Mouse (Mus musculus) left cerebral cortex, postnatal 4 days (tissue): ENCODE data around the gene Tmem106c. TPM values are rescaled to one million over a fixed set of nuclear protein-coding genes. Genes with fewer than 3 reads are reported as not detected.

Experiments
- DNase-seq: peaks from one replicate; pipeline ENCODE4 v3.0.0-alpha.2; 2022
- intact Hi-C: fragments of 180-260 bp; cut with DNase I; formaldehyde crosslinking; loops from one replicate; pipeline ENCODE4 v1.15.1; 2025
- total RNA-seq, 2 experiments: library from RNA; stranded (reverse); gene quantifications; 2 replicates each; pipeline ENCODE4 v1.2.3; 2021

Tmem106c gene
- total RNA-seq, 2 experiments from 2014 or later, result 18.0 to 20.1 TPM

GRCm38 (mm10) chr15:97952137-97952888, 11.7 kb upstream of the Tmem106c start:
- peak; percentile 67 for DNase-seq
- intact Hi-C loops, result loop anchor here (5.0 to 10.0 kb wide), 2 partner anchors 98 to 235 kb away; no protein-coding TSS in a partner anchor

DNA sequence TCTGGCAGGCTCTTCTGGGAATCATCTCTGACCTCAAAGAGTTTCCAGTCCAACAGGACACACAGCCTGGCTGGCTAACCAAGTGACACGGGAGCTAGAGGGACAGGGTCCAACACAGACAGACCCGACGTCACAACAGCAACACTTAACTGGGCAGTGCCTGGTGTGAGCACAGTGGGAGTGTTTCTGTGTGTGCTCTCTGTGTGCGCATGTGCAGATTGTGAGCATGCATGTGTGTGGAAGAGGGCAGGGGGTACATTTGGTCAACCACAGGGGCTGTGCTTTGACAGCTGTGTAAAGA, 11.2 kb upstream of the Tmem106c start:
- no peak for DNase-seq
- intact Hi-C loops, result loop anchor here (5.0 to 10.0 kb wide), 2 partner anchors 98 to 236 kb away; no protein-coding TSS in a partner anchor

DNA sequence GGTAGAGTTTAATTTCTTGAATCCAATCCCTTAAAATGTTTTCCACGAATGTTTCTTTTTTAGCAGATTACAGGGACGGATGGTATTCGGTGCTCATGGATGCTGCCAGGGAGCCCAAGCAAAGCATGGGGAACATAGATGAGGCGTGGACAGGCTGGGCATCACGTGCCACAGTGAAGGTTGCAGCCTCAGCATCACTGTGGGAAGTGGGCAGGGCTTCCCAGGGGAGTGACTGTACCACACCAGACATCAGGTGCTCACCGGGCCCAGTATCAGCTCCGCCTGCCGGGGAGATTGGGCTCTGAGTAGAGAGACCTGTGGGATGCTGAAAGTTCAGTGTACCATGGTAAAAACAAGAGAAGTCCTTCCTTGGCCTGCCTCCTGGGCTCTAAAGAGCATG, 9.3 kb upstream of the Tmem106c start:
- DNase-seq, result no peak
- intact Hi-C loops, result loop anchor here (5.0 to 10.0 kb wide), 2 partner anchors 100 to 237 kb away; no protein-coding TSS in a partner anchor

GRCm38 (mm10) chr15:97955286-97955685, 8.7 kb upstream of the Tmem106c start:
- no peak for DNase-seq
- intact Hi-C loops, result loop anchor here (10.0 kb wide), 1 partner anchor 100 kb away; no protein-coding TSS in a partner anchor

- intact Hi-C loops, result loop anchor here (10.0 kb wide), 1 partner anchor 101 kb away; no protein-coding TSS in a partner anchor
- no peak for DNase-seq
These were observed 8.3 kb upstream of the Tmem106c start for GRCm38 (mm10) chr15:97955742-97956141.

- DNase-seq, result no peak
- intact Hi-C loops, result loop anchor here (10.0 kb wide), 1 partner anchor 102 kb away; no protein-coding TSS in a partner anchor
These were observed 7.6 kb upstream of the Tmem106c start for GRCm38 (mm10) chr15:97956416-97956815.

DNA sequence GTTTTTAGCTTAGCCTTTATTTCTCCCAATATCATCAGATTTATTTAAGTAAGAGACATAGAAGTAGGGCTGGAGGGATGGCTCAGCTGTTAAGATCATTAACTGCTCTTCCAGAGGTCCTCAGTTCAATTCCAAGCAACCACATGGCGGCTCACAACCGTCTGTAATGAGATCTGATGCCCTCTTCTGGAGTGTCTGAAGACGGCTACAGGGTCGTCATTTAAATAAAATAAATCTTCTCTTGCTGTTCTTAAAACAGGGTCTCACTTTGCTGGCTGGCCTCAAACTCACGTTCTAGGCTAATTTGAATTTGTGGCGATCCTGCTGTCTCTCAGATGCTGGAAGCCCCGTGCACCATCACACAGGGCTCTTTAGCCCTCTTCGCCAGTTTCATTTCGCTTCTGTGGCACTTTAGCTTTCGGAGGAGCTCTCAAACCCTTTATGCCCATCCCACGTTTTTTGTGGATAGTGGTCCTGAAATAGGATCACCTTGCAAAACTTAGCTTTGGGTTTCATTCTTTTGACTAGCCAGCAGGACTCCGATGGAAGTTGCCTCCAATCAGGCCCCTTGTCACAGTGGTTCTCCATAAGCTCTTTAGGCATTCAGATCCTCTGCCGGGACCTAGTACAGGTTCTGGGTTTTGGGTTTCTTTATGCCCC, 541 bp upstream of the Tmem106c start:
- intact Hi-C loops, result no loop called here
- DNase-seq, result no peak

GRCm38 (mm10) chr15:97964836-97965187, 812 bp downstream of the Tmem106c start:
- DNase-seq, result peak; percentile 27
- intact Hi-C loops, result no loop called here

GRCm38 (mm10) chr15:97965311-97966045, 1.5 kb downstream of the Tmem106c start:
- no peak for DNase-seq
- intact Hi-C loops, result no loop called here

GRCm38 (mm10) chr15:97970299-97970698, 6.3 kb downstream of the Tmem106c start:
- intact Hi-C loops, result no loop called here
- DNase-seq, result no peak

DNA sequence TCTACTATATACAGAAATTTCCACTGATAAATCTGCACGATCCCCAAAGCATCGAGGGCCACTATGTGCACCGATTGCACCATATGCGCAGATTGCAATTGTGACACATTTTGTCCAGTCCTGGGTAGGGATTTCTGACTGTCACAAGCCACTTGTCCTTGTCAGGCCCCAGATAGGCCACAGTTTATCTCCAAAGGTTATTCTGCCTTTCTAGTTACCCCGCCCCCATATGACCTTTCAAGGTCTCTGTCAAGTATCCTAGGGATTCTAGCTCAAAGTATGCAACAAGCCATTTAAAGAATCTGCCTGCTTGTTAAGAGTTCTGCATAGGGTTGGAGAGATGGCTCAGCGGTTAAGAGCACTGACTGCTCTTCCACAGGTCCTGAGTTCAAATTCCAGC, 8.6 kb downstream of the Tmem106c start:
- no peak for DNase-seq
- intact Hi-C loops, result no loop called here

- no peak for DNase-seq
- intact Hi-C loops, result no loop called here
These were observed 9.4 kb downstream of the Tmem106c start for GRCm38 (mm10) chr15:97973248-97974005.

DNA sequence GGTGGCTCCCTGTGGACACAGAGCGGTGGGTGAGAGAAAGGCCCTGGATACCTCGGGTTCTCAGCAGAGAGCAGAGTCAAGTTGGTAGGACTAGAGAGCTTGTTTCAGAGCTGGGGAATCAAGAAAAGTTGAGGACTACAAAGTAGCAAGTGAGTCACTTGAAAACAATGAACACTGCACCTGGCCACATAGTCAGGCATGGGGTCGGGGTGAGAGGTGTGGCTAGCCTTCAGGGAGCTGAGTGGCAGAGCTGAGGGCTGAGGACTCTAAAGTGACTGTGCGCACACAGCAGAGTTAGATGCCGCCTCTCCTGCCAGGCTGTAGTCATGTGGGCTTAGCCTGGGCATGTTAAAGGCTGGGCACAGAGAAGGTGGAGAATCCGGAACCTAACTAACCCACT, 17.6 kb downstream of the Tmem106c start:
- intact Hi-C loops, result no loop called here
- DNase-seq, result no peak

DNA sequence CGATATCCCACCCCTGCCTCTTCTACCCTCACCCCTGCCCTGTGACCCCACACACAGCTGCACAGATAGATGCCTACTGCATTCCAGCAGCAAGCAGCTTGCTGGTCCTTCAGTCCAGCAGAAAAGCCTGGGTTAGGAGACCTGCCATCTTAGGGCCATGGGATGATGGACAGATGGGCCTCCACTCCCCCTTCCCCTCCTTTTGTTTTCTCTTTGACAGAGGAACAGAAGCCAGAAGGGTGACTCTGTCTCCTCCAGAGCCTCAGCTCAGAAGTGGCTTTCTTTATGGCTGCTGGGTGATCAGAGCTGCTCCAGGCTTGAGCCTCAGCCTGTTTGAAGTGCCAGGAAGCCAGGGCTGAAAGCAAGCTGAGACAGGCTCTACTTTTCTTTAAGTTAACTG, 25.5 kb downstream of the Tmem106c start:
- no peak for DNase-seq
- intact Hi-C loops, result no loop called here

DNA sequence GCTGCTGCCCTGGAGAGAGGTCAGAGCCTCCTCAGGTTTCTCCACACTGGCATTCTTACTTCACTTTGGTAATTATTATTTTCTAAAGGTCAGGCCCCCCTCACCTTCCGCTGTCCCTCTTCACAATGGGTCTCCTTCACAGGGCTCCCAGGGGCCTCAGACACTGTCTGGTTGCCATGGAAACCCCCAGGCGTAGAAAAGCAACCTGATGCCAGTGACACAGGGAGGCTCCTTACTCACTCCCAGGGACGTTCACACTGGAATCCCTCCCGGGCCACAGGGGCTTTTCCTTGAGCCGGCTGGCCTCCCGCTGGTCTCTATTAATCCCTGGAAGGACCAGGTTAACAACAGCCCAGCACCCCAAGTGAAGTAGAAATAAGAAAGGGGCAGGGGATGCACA, 26.1 kb downstream of the Tmem106c start:
- peak; percentile 46 for DNase-seq
- intact Hi-C loops, result no loop called here

DNA sequence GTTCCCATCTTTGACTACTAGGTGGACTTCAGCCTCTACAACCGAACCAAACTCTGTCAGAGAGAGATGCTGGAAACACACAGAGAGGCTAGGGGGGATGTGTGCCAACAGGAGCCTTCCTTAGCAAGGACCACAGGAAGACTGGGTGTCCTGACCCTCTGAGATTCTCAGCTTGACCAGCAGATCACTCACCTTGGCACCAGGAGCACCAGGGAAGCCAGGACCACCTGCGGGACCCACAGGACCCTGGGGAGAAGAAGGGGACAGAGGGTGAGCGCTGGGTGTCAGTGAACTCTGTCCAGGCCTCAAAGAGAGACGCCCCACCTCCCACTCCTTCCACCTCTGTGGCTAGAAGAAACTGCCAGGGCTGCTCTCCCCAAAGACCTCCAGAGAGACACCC, 26.7 kb downstream of the Tmem106c start:
- intact Hi-C loops, result no loop called here

GRCm38 (mm10) chr15:97991285-97991895, 27.4 kb downstream of the Tmem106c start:
- no peak for DNase-seq

More for the DNA sequence above, 26.7 kb downstream of the Tmem106c start:
- no peak for DNase-seq

DNA sequence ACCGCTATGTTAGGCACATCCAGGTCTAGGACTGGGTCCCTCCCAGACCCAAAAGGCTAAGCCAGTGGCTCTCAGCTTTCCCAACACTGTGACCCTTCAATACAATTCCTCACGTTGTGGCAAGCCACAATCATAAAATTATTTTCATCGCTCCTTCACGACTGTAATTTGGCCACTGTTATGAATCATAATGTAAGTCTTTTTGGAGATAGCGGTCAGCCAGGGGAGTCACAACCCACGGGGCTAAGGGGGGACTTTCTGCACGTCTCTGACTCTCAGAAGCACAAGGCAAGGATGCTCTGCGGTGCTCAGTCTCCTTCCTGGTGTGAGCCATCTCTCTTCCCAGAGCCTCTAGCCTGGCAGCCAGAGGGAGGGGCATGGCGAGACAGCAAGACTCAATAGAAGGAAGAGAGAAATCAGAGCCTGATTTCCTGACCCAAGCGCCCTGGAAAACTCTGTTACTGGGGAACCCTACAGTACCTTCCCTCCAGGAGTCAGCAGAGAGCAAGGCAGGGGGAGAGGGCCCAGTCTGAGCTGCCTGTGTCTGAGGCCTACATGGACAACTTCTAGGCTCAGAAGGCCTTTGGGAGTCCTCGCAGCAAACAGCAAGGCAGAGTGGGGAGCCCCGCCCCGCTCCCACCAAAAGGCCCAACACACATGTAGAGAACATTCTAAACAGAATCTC, 28.2 kb downstream of the Tmem106c start:
- DNase-seq, result peak; percentile 49
- intact Hi-C loops, result no loop called here

More at GRCm38 (mm10) chr15:97991285-97991895, 27.4 kb downstream of the Tmem106c start:
- intact Hi-C loops, result no loop called here

DNA sequence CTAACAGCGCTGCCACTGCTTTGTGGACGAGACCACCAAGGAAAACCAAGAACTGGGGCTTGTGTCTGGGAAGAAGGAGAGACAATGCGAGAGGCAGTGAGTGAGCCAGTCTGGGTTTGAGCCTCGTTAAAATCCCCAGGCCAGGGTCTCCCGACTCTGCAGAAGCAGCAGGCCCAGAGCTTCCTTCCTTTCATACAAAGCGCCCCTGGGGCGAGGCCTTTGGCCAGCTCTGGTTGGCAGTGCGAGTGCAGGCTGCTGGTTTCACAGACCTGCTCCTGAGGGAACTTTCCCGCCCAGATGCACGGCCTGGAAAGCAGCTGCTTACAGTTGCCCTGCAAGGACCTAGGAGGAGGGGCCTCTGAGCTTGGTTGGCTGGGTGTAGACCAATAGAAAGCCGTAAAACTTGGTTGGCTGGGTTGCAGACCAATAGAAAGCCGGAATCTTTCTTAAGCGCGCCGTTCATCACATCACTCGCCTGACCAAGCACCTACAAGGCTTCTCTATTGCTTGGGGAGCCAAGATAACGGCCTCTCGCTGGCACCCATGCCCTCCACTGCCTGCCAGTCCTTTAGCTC, 28.8 kb downstream of the Tmem106c start:
- DNase-seq, result peak; percentile 93
- intact Hi-C loops, result no loop called here
